Mouse (Mus musculus) retina, adult 2 months (tissue): ENCODE data around the gene Tmem242.
A peak's percentile ranks its signal among the peaks of the same experiment; 100 is the strongest.
"Not testable (repeated sequence)": the region's sequence is repeated elsewhere in the genome, so short reads cannot be mapped to it uniquely, and the experiment has no call there.

Source experiments
- DNase-seq: peaks from one replicate; pipeline ENCODE4 v3.0.0-alpha.2; 2012; ENCODE audit warnings: low read depth, low spot score

The Tmem242 gene

GRCm38 (mm10) chr17:5440159-5440971 lies at the start of gene Tmem242:
Tmem242 (minus strand) TSS chr17:5440259.
- peak; percentile 95 for DNase-seq

GRCm38 (mm10) chr17:5488156-5488555 lies 48.1 kb upstream of the Tmem242 start:
- no peak for DNase-seq

GRCm38 (mm10) chr17:5484663-5485062 lies 44.6 kb upstream of the Tmem242 start:
- DNase-seq, result no peak

- no peak for DNase-seq
These were observed 43.4 kb upstream of the Tmem242 start for GRCm38 (mm10) chr17:5483456-5483855.

GRCm38 (mm10) chr17:5475960-5476725 lies 36.1 kb upstream of the Tmem242 start:
- no peak for DNase-seq

GRCm38 (mm10) chr17:5472268-5472667 lies 32.2 kb upstream of the Tmem242 start:
- no peak for DNase-seq

GRCm38 (mm10) chr17:5467177-5467576 lies 27.1 kb upstream of the Tmem242 start:
- DNase-seq, result no peak

GRCm38 (mm10) chr17:5466736-5467135 lies 26.7 kb upstream of the Tmem242 start:
- no peak for DNase-seq

- DNase-seq, result no peak
These were observed 23.9 kb upstream of the Tmem242 start for GRCm38 (mm10) chr17:5463912-5464311.

GRCm38 (mm10) chr17:5453657-5454056 lies 13.6 kb upstream of the Tmem242 start:
- DNase-seq, result no peak

- no peak for DNase-seq
These were observed 3.7 kb upstream of the Tmem242 start for GRCm38 (mm10) chr17:5443751-5444150.

GRCm38 (mm10) chr17:5443260-5443659 lies 3.2 kb upstream of the Tmem242 start:
- DNase-seq, result no peak

- DNase-seq, result not testable (repeated sequence)
These were observed 2.3 kb upstream of the Tmem242 start for GRCm38 (mm10) chr17:5442403-5442802.

GRCm38 (mm10) chr17:5439831-5440158 lies 264 bp downstream of the Tmem242 start:
- DNase-seq, result no peak

- no peak for DNase-seq
These were observed 10.3 kb downstream of the Tmem242 start for GRCm38 (mm10) chr17:5429772-5430133.

GRCm38 (mm10) chr17:5429090-5429771 lies 10.8 kb downstream of the Tmem242 start:
- DNase-seq, result peak; percentile 81

GRCm38 (mm10) chr17:5425204-5425603 lies 14.9 kb downstream of the Tmem242 start:
- no peak for DNase-seq

GRCm38 (mm10) chr17:5424156-5424555 lies 15.9 kb downstream of the Tmem242 start:
- no peak for DNase-seq

- DNase-seq, result no peak
These were observed 18.2 kb downstream of the Tmem242 start for GRCm38 (mm10) chr17:5421835-5422234.

- no peak for DNase-seq
These were observed 20.1 kb downstream of the Tmem242 start for GRCm38 (mm10) chr17:5419771-5420518.

- DNase-seq, result no peak
These were observed 21.0 kb downstream of the Tmem242 start for GRCm38 (mm10) chr17:5419056-5419455.

- DNase-seq, result no peak
These were observed 21.5 kb downstream of the Tmem242 start, which contains the start of gene Ldhal6b for GRCm38 (mm10) chr17:5418545-5418944. Ldhal6b (minus strand) TSS chr17:5418767.
